Mouse (Mus musculus) CH12.LX (cell line): ENCODE results near the gene Pla2g12a.

Experiments used
- CTCF ChIP-seq, 2 experiments: IDR thresholded peaks in 1 of 2; conservative IDR thresholded peaks in 1 of 2; 2 replicates each; pipeline ENCODE4 v1.5.1; 2011 to 2012; ENCODE audit warnings: low read depth in 2 of 2, low read length in 2 of 2, improper control_type of control experiment in 1 of 2, inconsistent platforms in 1 of 2, mild to moderate bottlenecking in 1 of 2, moderate library complexity in 1 of 2
- EP300 ChIP-seq: IDR thresholded peaks from 2 replicates; pipeline ENCODE4 v1.6.1; 2011; ENCODE audit warnings: low read length, improper control_type of control experiment
- HCFC1 ChIP-seq: IDR thresholded peaks from 2 replicates; pipeline ENCODE4 v1.6.1; 2012; ENCODE audit warnings: low read depth, mild to moderate bottlenecking, inconsistent platforms, low read length, improper control_type of control experiment
- JUN ChIP-seq: IDR thresholded peaks from 2 replicates; pipeline ENCODE4 v1.6.1; 2011; ENCODE audit warnings: low read depth, mild to moderate bottlenecking, low read length, improper control_type of control experiment, moderate library complexity; ENCODE audit not compliant: insufficient read depth
- MAFK ChIP-seq: IDR thresholded peaks from 2 replicates; pipeline ENCODE4 v1.6.1; 2011; ENCODE audit warnings: low read length, improper control_type of control experiment; ENCODE audit not compliant: insufficient replicate concordance

GRCm38 (mm10) chr3:129912025-129912424, 33.6 kb downstream of the Pla2g12a start:
- no peak for TF ChIP-seq MAFK
- TF ChIP-seq EP300 = no peak
- TF ChIP-seq CTCF (conservative IDR thresholded peaks at IDR 0.05 in 1 of 2, IDR thresholded peaks at IDR 0.05 in 1 of 2; ENCODE audit: low read depth in 2 of 2, low read length in 2 of 2) = no peak
- TF ChIP-seq JUN = no peak
- TF ChIP-seq HCFC1 = no peak
